Mouse (Mus musculus): ENCODE data around the gene D230025D16Rik. TPM values are rescaled to one million over a fixed set of nuclear protein-coding genes. Genes with fewer than 3 reads are reported as not detected.
"Not testable (repeated sequence)": the region's sequence is repeated elsewhere in the genome, so short reads cannot be mapped to it uniquely, and the experiment has no call there.

D230025D16Rik gene
- 10 to 100 TPM; 12.0 to 17.4 TPM for polyA plus RNA-seq (2017; shearing (Covaris generic))

DNA sequence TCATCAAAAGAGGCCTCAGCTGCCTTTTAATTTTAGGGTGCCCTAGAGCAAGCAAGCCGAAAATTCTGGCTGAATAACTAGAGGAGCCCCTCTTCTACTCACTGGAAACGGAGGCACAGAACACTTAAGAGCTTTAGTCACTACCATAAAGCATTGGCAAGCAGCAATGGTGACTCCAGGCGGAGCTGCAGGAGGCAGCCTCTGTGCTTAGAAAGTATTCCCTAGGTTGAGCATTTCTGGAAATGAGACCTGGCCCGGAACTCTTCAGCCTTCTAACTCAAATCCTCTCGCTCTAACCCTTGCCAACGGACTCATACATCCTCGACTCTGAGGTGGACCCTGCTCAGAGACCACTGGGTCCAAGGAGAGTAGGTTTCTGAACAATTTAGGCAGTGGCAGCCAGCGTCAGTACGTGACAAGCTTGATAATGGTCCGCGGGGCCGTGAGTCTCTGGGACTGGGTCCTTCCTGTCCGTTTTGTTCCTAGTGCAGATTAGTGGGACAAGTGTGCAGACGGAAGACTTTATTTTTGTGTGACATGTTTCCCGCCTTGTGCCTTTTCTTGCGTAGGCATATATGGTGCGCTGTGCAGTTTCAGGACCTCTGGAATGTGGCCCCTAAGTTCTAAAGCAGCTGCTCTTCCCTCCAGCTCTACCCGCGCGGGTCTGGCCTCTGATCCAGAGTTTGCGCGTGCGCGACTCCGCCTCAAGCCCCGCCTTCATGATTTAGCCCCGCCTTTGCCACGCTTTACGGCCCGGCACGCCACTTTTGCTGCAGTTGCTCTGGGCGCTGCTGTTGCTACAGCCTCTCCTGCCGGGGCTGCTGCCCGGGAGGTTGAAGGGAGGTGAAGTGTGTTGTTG is at the start of gene D230025D16Rik:
D230025D16Rik (plus strand) TSS at position 733 of the 859 bp plus-strand sequence.
- ATAC-seq: peak; percentile 87

DNA sequence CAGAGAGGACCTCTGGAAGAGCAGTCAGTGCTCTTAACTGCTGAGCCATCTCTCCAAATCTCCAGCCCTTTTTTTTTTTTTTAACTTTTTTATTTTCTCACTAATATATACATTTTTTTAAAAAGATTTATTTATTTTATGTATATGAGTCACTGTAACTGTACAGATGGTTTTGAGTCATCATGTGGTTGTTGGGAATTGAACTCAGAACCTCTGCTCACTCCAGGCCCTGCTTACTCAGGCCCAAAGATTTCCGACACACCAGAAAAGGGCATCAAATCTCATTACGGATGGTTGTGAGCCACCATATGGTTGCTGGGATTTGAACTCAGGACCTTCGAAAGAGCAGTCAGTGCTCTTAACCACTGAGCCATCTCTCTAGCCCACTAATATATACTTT is 49.7 kb upstream of the D230025D16Rik start:
- not testable (repeated sequence) for ATAC-seq

DNA sequence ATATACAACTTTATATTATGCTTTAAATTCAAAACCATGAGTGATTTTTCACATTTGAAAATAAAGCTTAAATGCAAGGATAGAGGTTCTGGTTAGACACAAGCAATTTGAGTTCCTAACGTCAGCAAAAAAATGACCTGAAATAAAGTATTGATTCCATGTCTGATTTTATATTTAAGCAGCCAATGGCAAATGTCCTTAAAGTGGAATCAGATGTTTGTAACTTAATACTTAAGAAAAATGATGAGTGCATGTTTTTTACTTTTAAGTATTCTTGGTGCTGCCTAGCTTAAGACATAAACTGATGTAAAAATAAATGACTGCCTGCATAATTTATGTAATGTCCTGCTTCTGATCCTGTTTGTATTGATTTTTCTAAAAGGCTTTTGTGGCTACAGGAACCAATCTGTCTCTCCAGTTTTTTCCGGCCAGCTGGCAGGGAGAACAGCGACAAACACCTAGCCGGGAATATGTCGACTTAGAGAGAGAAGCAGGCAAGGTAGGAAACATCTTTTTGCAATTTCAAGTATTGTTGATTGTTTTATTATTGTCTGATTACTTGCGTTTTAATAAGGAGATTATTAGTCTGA is 46.6 kb upstream of the D230025D16Rik start:
- ATAC-seq: no peak

DNA sequence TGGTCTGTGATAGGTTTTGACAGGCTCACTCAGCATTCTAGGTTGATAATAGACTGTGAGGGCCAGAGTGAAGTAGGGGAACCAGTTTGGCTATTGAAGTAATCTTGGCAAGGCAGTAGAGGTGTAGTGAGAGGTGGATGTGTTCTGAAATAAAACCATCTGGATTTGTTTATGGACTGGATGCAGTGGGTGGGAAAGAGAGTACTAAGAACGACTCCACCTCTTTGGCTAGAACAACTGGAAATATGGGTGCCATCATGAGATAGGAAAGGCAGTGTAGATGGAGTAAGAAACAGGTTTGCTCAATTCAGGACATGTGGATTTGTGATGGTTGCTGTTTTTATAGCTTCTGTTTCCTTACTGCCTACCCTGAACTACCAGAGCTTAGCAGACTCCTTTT is 42.7 kb upstream of the D230025D16Rik start:
- ATAC-seq: no peak

DNA sequence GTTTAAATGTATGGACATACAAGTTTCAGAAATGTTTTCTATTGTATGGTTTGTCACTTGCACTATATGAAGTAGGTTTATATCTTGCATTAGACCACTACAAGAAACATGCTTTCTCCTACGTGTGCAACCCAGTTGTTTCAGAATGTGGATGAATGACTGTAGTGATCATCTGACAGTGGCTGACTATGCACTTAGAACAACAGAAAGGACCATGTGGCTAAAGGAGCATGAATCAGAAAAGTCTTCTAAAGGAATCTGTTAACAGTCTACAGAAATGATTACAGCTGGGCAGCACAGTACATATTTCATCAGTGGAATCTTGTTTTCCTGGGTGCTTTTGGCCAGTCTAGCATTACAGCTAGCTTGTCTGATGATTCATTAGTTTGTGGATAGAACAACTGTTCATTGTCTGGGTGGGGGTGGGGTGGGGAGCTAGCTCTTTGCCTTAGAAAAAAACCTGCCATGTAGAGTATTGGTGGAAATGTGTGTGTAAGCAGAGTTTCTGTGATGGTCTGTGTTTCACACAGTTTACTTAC is 38.4 kb upstream of the D230025D16Rik start:
- no peak for ATAC-seq

DNA sequence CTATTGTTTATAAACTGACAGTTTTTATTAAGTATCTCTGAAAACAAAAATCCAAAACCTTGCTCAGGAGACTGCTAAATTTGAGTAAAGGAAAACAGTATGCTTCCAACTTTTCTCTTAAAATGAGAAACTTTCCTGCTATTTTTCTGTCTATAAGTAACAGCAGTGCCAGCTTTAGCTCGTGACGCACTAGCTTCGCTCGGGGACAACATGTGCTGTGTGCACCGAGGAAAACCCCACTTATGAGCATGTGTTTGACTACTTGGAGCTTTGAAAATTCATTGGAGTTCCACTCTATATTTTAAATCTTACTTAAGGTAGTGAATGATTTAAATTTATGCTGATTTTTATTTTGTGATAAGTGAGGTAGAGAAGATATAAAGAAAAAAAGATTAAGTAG is 32.8 kb upstream of the D230025D16Rik start:
- ATAC-seq: no peak

DNA sequence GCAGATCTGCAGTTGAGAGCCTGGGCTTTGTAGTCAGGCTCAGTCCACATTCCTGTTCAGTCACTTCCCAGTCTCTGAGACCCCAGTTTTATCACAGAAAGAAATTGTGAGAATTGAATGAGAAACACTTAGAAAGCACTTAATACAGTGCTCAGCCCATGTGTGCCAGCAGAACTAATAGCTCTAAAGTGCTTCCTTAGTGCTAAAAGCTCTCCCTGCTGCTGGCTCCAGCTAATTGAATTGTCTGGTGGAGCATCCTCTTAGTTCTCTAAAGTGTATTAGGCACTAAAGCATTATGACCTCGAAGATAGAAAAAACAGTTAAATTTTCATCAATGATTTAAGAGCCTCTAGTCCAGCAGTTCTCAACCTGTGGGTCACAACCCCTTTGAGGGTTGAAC is 19.2 kb upstream of the D230025D16Rik start:
- no peak for ATAC-seq

DNA sequence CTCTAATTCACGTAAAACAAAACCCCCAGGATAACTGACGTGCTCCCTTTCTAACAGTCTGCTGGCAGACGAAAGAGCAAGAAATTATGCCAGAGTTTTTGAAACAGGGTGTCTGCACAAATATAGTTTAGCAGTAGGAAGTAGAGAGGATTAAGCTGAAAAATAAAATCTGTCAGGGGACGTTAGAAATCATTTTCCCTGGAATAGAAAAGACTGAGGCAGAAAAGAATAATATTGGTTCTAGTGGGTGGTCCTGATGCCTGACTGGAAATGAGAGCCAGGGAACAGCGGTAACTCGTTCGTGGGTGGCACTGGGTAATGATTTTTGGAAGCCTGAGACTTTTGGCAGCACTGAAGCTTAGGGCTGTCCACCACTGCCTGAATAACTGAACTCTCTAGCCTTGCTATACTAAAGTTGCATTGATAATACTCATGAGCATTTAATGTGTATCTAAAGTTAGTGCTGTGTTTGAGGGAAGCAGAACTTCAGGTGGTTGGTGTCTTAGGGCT is 18.1 kb upstream of the D230025D16Rik start:
- no peak for ATAC-seq

DNA sequence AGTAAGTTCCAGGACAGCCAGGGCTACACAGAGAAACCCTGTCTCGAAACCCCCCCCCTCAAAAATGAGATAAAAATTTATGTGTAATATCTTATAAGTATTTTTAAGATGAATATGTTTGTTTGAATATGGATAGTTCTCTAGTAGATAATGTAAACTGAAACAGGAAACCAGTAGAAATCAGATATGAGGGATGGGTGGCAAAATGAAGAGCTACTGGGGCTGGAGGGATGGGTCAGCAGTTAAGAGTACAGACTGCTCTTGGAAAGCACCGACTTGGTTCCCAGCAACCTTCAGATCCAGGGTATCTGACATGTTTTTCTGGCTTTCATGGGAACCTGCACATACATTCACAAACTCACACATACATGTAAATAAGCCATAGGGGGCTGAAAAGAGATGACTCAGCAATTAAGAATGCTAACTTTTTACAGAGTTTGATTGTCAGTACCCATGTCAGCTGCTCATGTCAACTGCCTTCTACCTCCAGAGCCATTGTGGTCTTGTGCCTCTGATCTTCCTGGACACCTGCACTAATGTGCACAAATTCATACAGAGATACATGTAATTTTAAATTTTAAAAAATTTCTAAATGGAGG is 17.2 kb upstream of the D230025D16Rik start:
- no peak for ATAC-seq

DNA sequence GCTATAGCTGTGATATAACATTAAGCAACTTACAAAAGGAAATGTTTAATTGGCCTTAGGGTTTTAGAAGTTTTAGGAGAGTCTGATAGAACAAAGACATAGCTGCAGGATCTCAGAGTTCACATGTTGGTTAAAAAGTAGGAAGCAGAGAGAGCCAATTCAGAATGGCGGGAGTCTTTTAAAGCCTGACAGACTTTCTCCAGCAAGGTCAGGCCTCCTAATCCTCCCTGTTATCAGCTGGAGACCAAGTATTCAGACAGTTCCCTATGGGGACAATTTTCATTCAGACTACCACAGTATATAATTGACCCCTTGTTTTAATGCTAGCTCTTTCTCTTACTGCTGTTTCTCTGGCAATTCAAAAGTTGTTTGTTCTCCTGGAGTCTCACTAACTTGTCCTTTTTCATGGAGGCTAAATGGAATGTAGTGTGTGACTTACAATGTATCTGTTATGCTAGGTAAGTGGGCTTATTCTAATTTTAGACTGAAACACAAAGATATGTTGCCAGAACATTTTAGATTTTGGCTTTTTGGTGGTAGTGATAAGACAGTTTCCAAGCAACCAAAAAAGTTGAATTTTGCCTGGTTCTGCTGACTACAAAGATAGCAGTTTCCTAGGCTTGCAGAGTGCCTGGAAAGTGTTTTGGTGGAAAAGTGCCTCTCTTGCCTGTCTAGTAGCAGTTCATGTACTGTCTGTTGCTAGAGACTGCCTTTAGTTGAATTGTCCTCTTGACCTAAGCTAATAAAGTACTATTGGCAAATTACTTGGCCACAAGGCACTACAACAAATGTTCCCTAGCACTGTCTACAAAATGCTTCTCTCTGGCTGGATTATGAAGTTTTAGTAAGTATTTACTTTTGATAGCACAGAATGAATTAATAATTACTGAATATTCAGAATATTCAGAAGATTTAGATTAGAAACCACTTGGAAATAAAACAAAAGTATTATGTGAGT is 15.5 kb upstream of the D230025D16Rik start:
- ATAC-seq: no peak

DNA sequence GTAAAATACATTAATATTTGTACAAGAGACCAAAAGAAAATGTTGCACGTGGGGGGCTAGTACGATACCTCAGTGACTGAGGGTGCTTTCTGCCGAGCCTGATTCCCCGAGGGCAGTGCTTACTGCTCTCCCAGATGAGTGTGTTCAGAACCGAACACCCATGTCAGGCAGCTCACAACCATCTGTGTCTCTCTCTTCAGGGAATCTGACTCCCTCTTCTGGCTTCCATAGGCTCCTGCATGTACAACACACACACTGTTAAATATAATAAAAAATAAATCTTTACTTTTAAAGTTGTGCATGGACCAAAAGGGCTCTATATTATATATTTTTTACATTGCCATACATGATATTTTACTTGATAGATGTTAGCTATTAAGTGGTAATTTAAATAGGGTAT is 10.8 kb upstream of the D230025D16Rik start:
- ATAC-seq: no peak

DNA sequence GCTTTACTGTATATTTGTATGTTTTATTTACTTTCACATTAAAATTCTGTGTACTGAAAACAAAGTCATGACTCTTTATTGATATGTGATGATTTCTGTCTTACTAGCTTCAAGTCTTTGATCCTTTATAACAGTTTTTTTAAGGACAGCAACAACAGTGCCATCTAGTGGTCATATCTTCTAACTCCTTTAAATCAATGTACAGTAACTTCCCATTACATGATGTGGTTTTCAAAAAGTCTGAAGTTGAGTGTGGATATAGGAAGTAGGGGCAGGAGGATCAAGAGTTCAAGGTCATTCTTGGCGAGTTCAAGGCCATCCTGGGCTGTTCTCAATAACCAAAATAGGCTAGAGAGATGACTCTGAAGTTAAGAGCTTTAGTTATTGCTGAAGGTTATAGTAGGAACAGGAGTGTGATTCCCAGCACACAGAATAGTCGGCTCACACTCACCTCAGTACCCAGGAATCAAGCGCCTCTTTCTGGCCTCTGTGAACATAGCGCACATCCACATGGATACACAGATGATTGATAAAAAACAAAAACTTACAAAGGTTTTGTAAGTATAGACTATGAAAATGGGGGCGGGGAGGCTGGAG is 6.9 kb upstream of the D230025D16Rik start:
- peak; percentile 63 for ATAC-seq

DNA sequence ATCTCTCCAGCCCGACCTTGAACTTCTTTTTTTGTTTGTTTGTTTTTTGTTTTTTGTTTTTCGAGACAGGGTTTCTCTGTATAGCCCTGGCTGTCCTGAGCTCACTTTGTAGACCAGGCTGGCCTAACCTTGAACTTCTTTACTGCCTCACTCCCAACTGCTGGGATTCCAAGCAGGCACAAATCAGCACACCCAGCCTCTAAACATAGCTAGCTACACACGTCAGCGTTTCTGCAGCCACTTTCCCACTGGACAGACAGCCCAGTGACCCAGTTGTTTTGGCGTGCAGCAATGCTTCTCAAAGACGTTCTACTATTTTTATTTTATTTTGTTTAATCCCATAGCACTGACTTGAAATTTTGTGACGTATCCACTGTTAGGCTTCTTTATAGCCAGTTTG is 1.1 kb upstream of the D230025D16Rik start:
- no peak for ATAC-seq

DNA sequence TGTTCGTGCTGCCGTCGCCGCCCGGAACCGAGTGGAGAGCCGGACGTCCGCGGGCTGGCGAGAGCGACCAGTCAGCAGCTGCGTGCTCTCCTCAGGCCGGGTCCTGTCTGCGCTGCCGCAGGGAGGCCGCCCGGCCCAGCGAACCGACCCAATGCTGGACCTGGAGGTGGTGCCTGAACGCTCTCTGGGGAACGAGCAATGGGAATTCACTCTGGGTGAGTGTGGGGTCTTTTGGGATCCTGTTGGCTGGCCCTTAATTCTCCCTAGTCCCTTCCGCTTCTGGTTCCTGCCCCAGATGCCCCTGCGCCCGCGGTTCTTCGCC is 288 bp downstream of the D230025D16Rik start:
- ATAC-seq: no peak

DNA sequence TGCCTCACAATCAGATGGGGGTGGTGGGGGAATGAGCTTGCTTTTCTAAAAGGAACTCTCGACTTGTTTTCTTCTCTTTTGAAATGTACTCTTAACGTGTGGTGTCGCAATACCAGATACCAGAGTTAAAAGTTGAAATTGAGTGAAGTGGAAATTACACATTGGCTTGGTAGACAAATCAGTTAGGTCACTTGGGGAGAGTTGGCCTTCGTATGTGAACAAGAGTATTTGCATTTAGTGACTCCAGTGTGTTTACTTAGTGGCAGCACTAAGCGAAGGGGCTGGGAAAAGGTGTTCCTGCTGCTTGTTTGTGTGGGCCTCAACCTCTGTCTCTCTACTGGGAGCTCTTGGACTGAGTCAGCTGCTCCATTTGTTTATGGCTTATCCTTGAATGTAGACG is 972 bp downstream of the D230025D16Rik start:
- no peak for ATAC-seq

DNA sequence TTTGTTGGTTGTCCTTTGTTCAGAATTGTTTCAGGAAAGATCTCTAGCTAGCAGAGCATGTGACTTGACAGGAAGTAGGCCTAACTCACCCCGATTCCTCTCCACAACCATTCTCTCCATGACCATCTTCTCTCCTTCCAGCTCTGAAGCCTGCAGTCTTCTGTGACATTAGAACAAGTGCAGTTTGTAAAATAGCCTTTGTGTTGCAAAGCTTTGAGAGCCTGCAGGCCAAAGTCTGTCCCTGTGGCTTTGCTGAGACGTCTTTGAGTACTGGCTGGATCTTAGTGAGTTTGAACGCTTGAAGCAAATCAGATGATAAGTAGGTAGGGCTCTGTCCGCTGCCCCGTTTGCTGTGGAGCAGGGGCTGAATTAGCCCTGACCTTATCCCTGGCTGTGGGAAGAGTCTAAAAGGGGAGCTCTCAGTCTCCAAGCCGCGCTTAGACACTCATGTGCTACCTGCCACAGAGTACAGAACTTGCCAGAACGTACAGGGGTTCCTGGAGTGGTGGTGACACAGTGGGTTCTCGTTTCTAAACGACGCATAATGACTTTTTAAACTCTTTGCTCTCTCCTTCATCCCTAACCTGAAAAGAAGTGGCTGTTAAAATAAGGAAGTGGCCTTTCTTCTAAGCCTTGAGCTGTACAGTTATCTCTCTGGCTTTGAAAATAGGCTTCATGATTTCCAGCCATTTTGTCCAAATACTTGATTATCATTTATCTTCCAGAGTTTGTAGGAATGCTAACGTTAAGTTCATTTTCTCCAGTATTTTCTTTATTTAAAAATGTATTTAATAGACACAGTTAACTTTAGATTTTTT is 6.8 kb downstream of the D230025D16Rik start:
- ATAC-seq: no peak

DNA sequence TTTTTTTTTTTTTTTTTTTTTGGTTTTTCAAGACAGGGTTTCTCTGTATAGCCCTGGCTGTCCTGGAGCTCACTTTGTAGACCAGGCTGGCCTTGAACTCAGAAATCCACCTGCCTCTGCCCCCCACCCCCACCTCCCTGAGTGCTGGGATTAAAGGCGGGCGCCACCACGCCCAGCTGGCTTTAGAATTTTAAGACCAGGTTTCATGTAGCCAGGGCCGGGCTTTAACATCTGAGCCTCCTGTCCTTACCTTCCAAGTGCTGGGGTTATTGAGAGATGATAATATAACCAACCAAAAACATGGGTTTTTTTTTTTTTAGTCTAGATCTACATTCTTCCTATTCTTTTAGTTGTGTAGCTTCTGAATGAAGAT is 7.4 kb downstream of the D230025D16Rik start:
- ATAC-seq: not testable (repeated sequence)

DNA sequence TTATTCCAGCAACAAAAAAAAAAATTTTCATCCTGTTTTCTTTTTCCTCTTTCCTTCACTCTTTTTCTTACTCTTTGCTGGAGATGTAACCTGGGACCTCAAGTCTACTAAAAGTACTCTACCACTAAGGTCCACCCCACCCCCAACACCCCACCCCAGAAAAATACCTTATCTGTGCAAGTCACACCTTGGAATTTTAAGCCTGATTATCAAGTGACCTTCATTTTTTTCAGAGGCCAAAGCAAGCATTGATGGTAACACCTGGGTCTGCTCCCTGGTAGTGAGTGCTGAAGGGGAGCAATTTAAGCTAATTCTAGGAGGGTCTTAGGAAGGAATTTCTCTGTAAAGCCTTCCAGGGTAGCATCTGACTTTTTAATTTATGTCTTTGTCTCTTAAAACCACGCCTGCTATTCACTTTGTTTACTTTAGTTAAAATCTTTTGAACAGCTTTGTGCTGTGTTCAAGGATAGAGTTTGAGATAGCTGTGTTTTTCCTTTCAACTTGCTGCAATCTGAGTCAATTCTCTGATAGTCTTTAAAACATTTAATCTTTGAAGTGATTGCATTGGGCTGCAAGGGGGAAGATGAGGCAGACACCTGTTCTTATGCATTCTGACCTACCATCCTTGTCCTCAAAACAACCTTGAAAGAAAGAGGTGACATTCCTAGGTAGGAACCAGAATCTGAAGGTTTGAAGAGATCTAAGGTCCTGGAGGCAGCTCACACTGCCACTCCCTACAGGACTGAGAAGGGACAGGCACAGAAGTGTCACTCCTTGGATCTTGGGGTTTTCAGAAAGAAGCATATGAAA is 8.4 kb downstream of the D230025D16Rik start:
- no peak for ATAC-seq

DNA sequence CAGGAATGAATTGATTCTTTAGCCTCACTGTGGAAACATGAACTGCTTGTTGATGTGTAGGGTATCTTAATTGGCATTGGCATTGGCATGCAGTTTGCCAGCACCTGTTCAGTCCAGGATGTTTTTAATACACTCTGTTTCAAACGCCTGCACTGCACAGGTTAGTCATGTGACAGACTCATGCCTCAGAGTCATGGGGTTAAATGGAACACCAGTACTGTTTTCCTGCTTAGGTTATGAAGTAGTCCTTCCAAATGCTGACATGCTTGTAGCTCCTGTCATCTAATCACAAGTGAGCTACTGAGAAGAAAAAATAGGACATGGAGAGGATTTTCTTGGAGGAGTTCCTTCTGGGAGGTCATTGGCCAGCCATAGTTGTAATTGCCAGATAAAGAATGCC is 10.3 kb downstream of the D230025D16Rik start:
- no peak for ATAC-seq
